Mouse (Mus musculus): Measurements from ENCODE around the gene Thtpa. TPM values are rescaled to one million over a fixed set of nuclear protein-coding genes. Genes with fewer than 3 reads are reported as not detected.

Gene Thtpa
- polyA plus RNA-seq, 1 experiment from 2014 or later: 26.5 TPM

GRCm38 (mm10) chr14:55096573-55097087 lies 2.0 kb downstream of the Thtpa start:
- H3K4me3 ChIP-seq: no peak overlapping the region

DNA sequence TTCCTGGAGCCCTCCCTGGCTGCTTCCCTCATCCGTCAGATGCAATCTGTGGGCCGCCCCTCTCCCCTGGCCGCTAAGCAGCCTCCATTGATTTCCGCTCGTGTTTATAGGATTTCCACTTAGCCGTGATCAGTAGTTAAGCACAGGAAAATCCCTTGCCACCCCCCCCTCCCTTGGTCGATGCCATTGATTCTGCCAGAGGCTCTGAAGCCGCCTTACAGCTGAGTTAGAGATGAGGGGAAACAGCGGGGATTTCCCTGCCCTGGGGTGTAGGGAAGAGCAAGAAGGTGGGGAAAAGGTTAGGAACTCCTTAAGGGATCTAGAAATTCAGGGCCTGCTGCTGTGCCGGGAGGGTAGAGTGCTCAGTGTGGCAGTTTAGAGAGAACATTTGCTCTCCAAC lies 3.1 kb downstream of the Thtpa start:
- H3K27ac ChIP-seq: no peak overlapping the region
- no peaks in the 10 kb centered on the region for H3K9me3 ChIP-seq
- H3K27me3 ChIP-seq (replicated peaks): no peaks in the 10 kb centered on the region
- H3K4me1 ChIP-seq: peaks cover 25% of the 10 kb centered on the region
- no peak overlapping the region; the same call in 1 of the 2 replicates for H3K9ac ChIP-seq
- peaks cover 11% of the 10 kb centered on the region; the same call in 1 of the 2 replicates for H3K36me3 ChIP-seq
- H3K4me3 ChIP-seq: no peak overlapping the region
- ATAC-seq (ENCODE audit: low FRiP score, low read depth): no peak
- peak overlapping the region; percentile 45; the same call in 1 of the 2 replicates for H3K4me2 ChIP-seq (replicated peaks)
- WGBS: 68% methylated on average over 10 of the region's 10 CpGs

More at GRCm38 (mm10) chr14:55096573-55097087, 2.0 kb downstream of the Thtpa start:
- no peak for ATAC-seq (ENCODE audit: low FRiP score, low read depth)
- Histone ChIP-seq H3K9me3 (no peaks in the 10 kb centered on the region), H3K4me1 (peaks cover 25% of the 10 kb centered on the region), H3K9ac (peak overlapping the region; percentile 9; the same call in 1 of the 2 replicates), H3K27me3 (replicated peaks) (no peaks in the 10 kb centered on the region), H3K4me2 (replicated peaks) (peak overlapping the region; percentile 45), H3K27ac (peak overlapping the region; percentile 53; the same call in 1 of the 2 replicates), H3K36me3 (peaks cover 11% of the 10 kb centered on the region; the same call in 1 of the 2 replicates)
- WGBS: 48% methylated on average over 9 of the region's 9 CpGs

DNA sequence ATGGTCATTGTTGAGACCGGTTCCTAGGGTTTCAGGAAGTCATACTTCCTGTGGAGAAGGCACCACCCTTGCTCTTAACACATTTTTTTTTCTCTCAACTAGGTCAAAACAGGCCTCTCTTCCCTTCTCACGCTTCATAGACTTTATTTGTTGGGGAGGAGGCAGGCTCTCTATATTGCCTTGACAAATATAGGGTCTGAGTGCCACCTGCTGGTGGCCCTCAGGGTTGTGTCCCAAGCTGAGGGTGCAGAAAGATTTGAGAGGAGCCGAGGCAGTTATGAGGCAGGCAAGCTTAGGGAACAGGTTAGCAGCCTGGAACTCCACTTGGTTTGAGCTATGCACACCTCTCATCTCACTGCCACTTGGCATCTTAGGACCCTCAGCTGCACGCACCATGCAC lies 3.5 kb downstream of the Thtpa start:
- peaks cover 11% of the 10 kb centered on the region; the same call in 1 of the 2 replicates for H3K36me3 ChIP-seq
- H3K9me3 ChIP-seq: no peaks in the 10 kb centered on the region
- 60% methylated on average over 4 of the region's 4 CpGs for WGBS
- H3K4me2 ChIP-seq (replicated peaks): no peak overlapping the region
- peaks cover 25% of the 10 kb centered on the region for H3K4me1 ChIP-seq
- no peak overlapping the region for H3K9ac ChIP-seq
- no peak for ATAC-seq (ENCODE audit: low FRiP score, low read depth)
- no peaks in the 10 kb centered on the region for H3K27me3 ChIP-seq (replicated peaks)
- no peak overlapping the region for H3K4me3 ChIP-seq
- no peak overlapping the region for H3K27ac ChIP-seq

DNA sequence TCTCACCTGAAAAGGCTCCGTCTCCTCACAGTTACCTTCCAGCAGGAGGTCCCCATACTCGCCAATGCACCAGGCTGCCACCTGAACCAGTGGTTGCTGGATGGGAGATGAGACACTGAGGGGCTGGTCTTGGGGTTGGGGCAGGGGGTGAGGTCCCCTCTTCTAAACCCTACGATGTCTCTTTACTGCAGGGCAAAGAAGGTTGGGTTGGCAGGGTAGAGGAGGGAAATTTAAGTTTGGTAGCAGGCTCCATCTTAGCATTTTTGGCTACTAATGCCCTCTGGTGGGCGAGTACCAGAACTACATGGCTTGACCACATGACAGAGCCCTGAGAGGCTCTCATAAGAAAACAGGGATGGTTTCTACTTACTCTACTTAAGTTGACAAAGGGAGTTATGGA lies 7.0 kb downstream of the Thtpa start:
- 55% methylated on average over 4 of the region's 4 CpGs for WGBS
- Histone ChIP-seq H3K4me1 (peaks cover 27% of the 10 kb centered on the region), H3K36me3 (peaks cover 11% of the 10 kb centered on the region; the same call in 1 of the 2 replicates), H3K4me3 (no peak overlapping the region), H3K27ac (no peak overlapping the region), H3K4me2 (replicated peaks) (no peak overlapping the region), H3K9me3 (no peaks in the 10 kb centered on the region), H3K27me3 (replicated peaks) (no peaks in the 10 kb centered on the region), H3K9ac (no peak overlapping the region)
- no peak for ATAC-seq (ENCODE audit: low FRiP score, low read depth)

- Histone ChIP-seq H3K9me3 (no peaks in the 10 kb centered on the region), H3K36me3 (peaks cover 11% of the 10 kb centered on the region; the same call in 1 of the 2 replicates), H3K4me2 (replicated peaks) (no peak overlapping the region), H3K4me1 (peaks cover 20% of the 10 kb centered on the region), H3K27ac (no peak overlapping the region), H3K27me3 (replicated peaks) (0 out of 2 replicates have a peak, but pooled peaks cover 2% of the 10 kb centered on the region), H3K4me3 (no peak overlapping the region), H3K9ac (no peak overlapping the region)
- 77% methylated on average over 15 of the region's 15 CpGs for WGBS
- ATAC-seq (ENCODE audit: low FRiP score, low read depth): no peak
Observed at GRCm38 (mm10) chr14:55102253-55102785, 7.7 kb downstream of the Thtpa start.

DNA sequence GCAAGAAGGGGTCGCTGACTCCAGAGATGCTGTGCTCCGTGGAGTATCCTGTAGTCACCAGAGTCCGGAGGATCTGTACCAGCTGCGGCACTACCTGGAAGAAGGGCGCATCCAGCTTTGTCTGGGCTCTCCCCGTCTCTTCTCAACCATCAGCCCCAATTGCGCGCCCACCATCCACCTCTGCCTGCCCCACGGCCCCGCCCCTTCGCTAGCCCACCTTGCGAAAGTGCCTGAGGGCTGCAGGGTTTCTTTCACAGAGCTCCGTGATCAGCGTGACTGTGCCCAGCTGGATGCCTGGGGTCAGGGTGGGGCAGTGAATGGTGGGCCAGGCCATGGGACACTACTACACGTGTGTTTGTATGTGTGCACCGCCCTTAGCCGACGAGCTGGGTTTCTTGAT lies 9.8 kb downstream of the Thtpa start:
- 89% methylated on average over 18 of the region's 18 CpGs for WGBS
- Histone ChIP-seq H3K27me3 (replicated peaks) (0 out of 2 replicates have a peak, but pooled peaks cover 5% of the 10 kb centered on the region), H3K36me3 (no peaks in the 10 kb centered on the region), H3K9ac (no peak overlapping the region), H3K4me3 (no peak overlapping the region), H3K4me2 (replicated peaks) (no peak overlapping the region), H3K27ac (no peak overlapping the region), H3K9me3 (no peaks in the 10 kb centered on the region), H3K4me1 (peaks cover 29% of the 10 kb centered on the region)
- ATAC-seq (ENCODE audit: low FRiP score, low read depth): no peak

- peak overlapping the region; percentile 60 for H3K9ac ChIP-seq
- H3K4me2 ChIP-seq (replicated peaks): peak overlapping the region; percentile 94
- no peak for ATAC-seq (ENCODE audit: low FRiP score, low read depth)
- H3K36me3 ChIP-seq: no peaks in the 10 kb centered on the region
- 8% methylated on average over 7 of the region's 7 CpGs for WGBS
- H3K27ac ChIP-seq: no peak overlapping the region
- no peaks in the 10 kb centered on the region for H3K9me3 ChIP-seq
- H3K4me1 ChIP-seq: peaks cover 35% of the 10 kb centered on the region
- no peak overlapping the region for H3K4me3 ChIP-seq
- H3K27me3 ChIP-seq (replicated peaks): peaks cover 13% of the 10 kb centered on the region; the same call in 1 of the 2 replicates
Observed at GRCm38 (mm10) chr14:55105386-55105785, 10.8 kb downstream of the Thtpa start.

GRCm38 (mm10) chr14:55105836-55106809 lies 11.5 kb downstream of the Thtpa start, which contains the start of gene Ap1g2:
Ap1g2 (minus strand) TSS chr14:55106593.
- H3K27me3 ChIP-seq (replicated peaks): peaks cover 18% of the 10 kb centered on the region
- H3K9me3 ChIP-seq: no peaks in the 10 kb centered on the region
- ATAC-seq (ENCODE audit: low FRiP score, low read depth): peak; percentile 57
- WGBS: under 1% methylated on average over 39 of the region's 39 CpGs
- H3K9ac ChIP-seq: peak within 1 kb of the TSS; percentile 60
- peak within 1 kb of the TSS; percentile 42 for H3K4me3 ChIP-seq
- peak within 1 kb of the TSS; percentile 37; the same call in 1 of the 2 replicates for H3K27ac ChIP-seq
- H3K4me2 ChIP-seq (replicated peaks): peak within 1 kb of the TSS; percentile 94
- H3K36me3 ChIP-seq: no peaks in the 10 kb centered on the region
- H3K4me1 ChIP-seq: peaks cover 35% of the 10 kb centered on the region

DNA sequence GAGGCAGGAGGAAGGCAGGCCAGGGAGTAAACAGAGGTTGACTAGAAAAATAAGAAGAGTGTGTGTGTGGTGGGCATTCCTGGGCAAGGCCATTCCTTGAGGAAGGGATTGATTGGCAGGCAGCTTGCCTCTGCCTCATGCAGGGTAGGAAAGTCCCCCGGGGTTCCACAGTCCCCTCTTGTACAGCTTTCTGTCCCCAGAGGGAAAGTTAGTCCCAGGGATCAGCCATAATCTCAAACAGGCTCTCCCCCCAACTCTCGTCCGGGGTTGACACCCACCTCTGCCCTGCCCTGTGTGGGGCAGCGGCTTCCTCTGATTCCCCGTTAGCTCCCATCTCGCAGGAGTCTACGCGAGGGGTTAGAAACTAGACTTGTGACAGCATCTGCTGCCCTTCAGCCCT lies 12.4 kb downstream of the Thtpa start:
- H3K4me1 ChIP-seq: peaks cover 35% of the 10 kb centered on the region
- no peak for ATAC-seq (ENCODE audit: low FRiP score, low read depth)

DNA sequence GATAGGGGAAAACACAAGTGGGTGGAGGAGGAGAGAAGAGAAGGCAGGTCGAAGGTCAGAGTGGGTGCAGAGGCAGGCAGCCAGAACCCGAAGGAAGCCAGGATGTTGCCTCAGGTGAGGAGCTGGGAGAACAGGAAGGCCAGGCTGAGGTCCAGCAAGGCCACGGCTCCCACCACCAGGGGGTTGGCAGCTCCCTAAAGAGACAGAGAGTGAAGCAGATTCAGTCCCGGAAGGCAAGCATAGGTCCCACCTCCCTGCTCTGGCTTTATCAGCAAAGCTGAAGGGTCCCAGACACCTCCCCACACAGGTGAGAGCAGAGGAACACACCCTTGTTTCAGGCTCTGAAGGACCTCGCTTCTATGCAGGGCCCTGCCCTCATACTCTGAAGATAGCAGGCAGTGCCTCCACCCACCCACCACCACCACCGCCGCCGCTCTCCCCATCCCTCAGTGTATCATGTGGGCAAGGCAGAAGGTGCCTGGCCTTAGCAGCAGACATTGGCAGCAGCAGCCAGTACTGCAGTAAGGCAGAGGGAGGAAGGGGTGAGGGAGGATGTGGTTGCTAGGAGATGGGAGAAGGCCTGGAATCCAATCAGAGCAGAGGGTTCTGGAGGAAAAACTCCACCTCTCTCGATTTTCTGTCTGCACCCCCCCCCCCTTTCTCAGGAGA lies 13.8 kb downstream of the Thtpa start:
- Histone ChIP-seq H3K27ac (no peak overlapping the region), H3K9ac (0 out of 2 replicates have a peak overlapping the region, but pooled peaks have one; percentile 21)

More for the DNA sequence above, 12.4 kb downstream of the Thtpa start:
- no peak overlapping the region for H3K9ac ChIP-seq
- WGBS: 77% methylated on average over 8 of the region's 8 CpGs
- no peak overlapping the region for H3K4me3 ChIP-seq
- no peak overlapping the region for H3K27ac ChIP-seq
- H3K27me3 ChIP-seq (replicated peaks): peaks cover 24% of the 10 kb centered on the region
- no peaks in the 10 kb centered on the region for H3K9me3 ChIP-seq
- H3K36me3 ChIP-seq: no peaks in the 10 kb centered on the region
- H3K4me2 ChIP-seq (replicated peaks): no peak overlapping the region

GRCm38 (mm10) chr14:55109048-55109873 lies 14.7 kb downstream of the Thtpa start:
- Histone ChIP-seq H3K9ac (0 out of 2 replicates have a peak overlapping the region, but pooled peaks have one; percentile 0), H3K4me2 (replicated peaks) (peak overlapping the region; percentile 39), H3K4me1 (peaks cover 42% of the 10 kb centered on the region), H3K27me3 (replicated peaks) (peaks cover 43% of the 10 kb centered on the region), H3K36me3 (no peaks in the 10 kb centered on the region), H3K4me3 (no peak overlapping the region; the same call in 1 of the 2 replicates), H3K9me3 (no peaks in the 10 kb centered on the region), H3K27ac (no peak overlapping the region; the same call in 1 of the 2 replicates)
- no peak for ATAC-seq (ENCODE audit: low FRiP score, low read depth)
- WGBS: 19% methylated on average over 21 of the region's 21 CpGs

More for the DNA sequence above, 13.8 kb downstream of the Thtpa start:
- Histone ChIP-seq H3K27me3 (replicated peaks) (peaks cover 34% of the 10 kb centered on the region), H3K9me3 (no peaks in the 10 kb centered on the region), H3K4me2 (replicated peaks) (peak overlapping the region; percentile 39), H3K4me1 (peaks cover 35% of the 10 kb centered on the region), H3K4me3 (no peak overlapping the region; the same call in 1 of the 2 replicates), H3K36me3 (no peaks in the 10 kb centered on the region)
- 50% methylated on average over 9 of the region's 9 CpGs for WGBS
- ATAC-seq (ENCODE audit: low FRiP score, low read depth): peak; percentile 67

Measured in neural tube, embryonic 12.5 days (tissue).